Mouse (Mus musculus) heart, embryonic 11.5 days (tissue): ENCODE data around the gene Mink1. TPM values are rescaled to one million over a fixed set of nuclear protein-coding genes. Genes with fewer than 3 reads are reported as not detected.

ENCODE experiments used
- ATAC-seq: fragments of 200-750 bp; cut with Nextera tagmentation; replicated peaks from 2 replicates; pipeline ENCODE4 v1.8.0; 2017; ENCODE audit warnings: moderate library complexity; ENCODE audit not compliant: insufficient number of reproducible peaks, low FRiP score, low TSS enrichment
- H3K27ac ChIP-seq: fragments of 300-500 bp; sonication (generic); 2 replicates; pipeline ENCODE4 v1.5.1; 2014; ENCODE audit warnings: mild to moderate bottlenecking, low read depth, low read length
- H3K27me3 ChIP-seq: fragments of 300-500 bp; sonication (generic); 2 replicates; pipeline ENCODE4 v1.6.1; 2014; ENCODE audit warnings: mild to moderate bottlenecking, low read length, mixed read lengths; ENCODE audit not compliant: control insufficient read depth, insufficient read depth
- H3K36me3 ChIP-seq: fragments of 300-500 bp; sonication (generic); 2 replicates; pipeline ENCODE4 v1.6.1; 2014; ENCODE audit warnings: mild to moderate bottlenecking, low read length, moderate library complexity, mixed read lengths; ENCODE audit not compliant: control insufficient read depth, insufficient read depth
- H3K4me1 ChIP-seq: fragments of 300-500 bp; sonication (generic); 2 replicates; pipeline ENCODE4 v1.6.1; 2014; ENCODE audit warnings: low read length; ENCODE audit not compliant: control insufficient read depth, insufficient read depth
- H3K4me2 ChIP-seq: fragments of 300-500 bp; sonication (generic); 2 replicates; pipeline ENCODE4 v1.6.1; 2014; ENCODE audit warnings: mild to moderate bottlenecking, moderate library complexity
- H3K4me3 ChIP-seq: fragments of 300-500 bp; sonication (generic); 2 replicates; pipeline ENCODE4 v1.5.1; 2014; ENCODE audit warnings: low read depth, low read length
- H3K9ac ChIP-seq: fragments of 300-500 bp; sonication (generic); 2 replicates; pipeline ENCODE4 v1.6.1; 2014; ENCODE audit warnings: mild to moderate bottlenecking, low read depth, low read length, moderate library complexity
- H3K9me3 ChIP-seq: fragments of 300-500 bp; sonication (generic); replicated peaks from 2 replicates; pipeline ENCODE4 v1.6.1; 2016; ENCODE audit warnings: low read length; ENCODE audit not compliant: control insufficient read depth
- WGBS: fragments of 180-500 bp; shearing (Covaris S2); extraction: QIAGEN DNeasy Blood & Tissue Kit; methylation state at CpG from one replicate; pipeline ENCODE4 v1.1.7; 2014; ENCODE audit not compliant: insufficient replicate concordance; 5-methylcytosine and 5-hydroxymethylcytosine counted together
- polyA plus RNA-seq: library from polyadenylated mRNA; unstranded; fragments of >200 nt; fragmentation: Nextera tagmentation; extraction: Ambion mirVana; gene quantifications from 2 replicates; pipeline ENCODE4 v1.2.1, GENCODE M21; 2014

Mink1 gene
- polyA plus RNA-seq, 1 experiment from 2014 or later = 15.1 TPM

- Histone ChIP-seq H3K4me2 (no peak overlapping the region), H3K27ac (no peak overlapping the region), H3K9me3 (no peaks in the 10 kb centered on the region), H3K9ac (no peak overlapping the region), H3K4me3 (no peak overlapping the region), H3K27me3 (no peaks in the 10 kb centered on the region), H3K4me1 (peaks cover 8% of the 10 kb centered on the region; the same call in 1 of the 2 replicates), H3K36me3 (peaks cover 5% of the 10 kb centered on the region; the same call in 1 of the 2 replicates)
- 92% methylated on average over 9 of the region's 9 CpGs for WGBS
- ATAC-seq = no peak
Observed at GRCm38 (mm10) chr11:70598451-70598953, 35.8 kb downstream of the Mink1 start.

- Histone ChIP-seq H3K36me3 (peaks cover 34% of the 10 kb centered on the region), H3K27ac (no peak overlapping the region), H3K4me2 (no peak overlapping the region), H3K9me3 (no peaks in the 10 kb centered on the region), H3K4me3 (no peak overlapping the region), H3K9ac (no peak overlapping the region), H3K4me1 (no peaks in the 10 kb centered on the region), H3K27me3 (no peaks in the 10 kb centered on the region)
- no peak for ATAC-seq
- 54% methylated on average over 14 of the region's 14 CpGs for WGBS
Observed at GRCm38 (mm10) chr11:70605024-70605566, 42.4 kb downstream of the Mink1 start.

- WGBS = 69% methylated on average over 12 of the region's 12 CpGs
- no peak for ATAC-seq
- H3K4me1 ChIP-seq = no peaks in the 10 kb centered on the region
- no peaks in the 10 kb centered on the region for H3K27me3 ChIP-seq
- no peak overlapping the region for H3K27ac ChIP-seq
- H3K4me2 ChIP-seq = no peak overlapping the region
- H3K9me3 ChIP-seq = no peaks in the 10 kb centered on the region
- H3K9ac ChIP-seq = no peak overlapping the region
- peaks cover 42% of the 10 kb centered on the region for H3K36me3 ChIP-seq
- H3K4me3 ChIP-seq = no peak overlapping the region
Observed at GRCm38 (mm10) chr11:70606717-70607116, 44.0 kb downstream of the Mink1 start.

DNA sequence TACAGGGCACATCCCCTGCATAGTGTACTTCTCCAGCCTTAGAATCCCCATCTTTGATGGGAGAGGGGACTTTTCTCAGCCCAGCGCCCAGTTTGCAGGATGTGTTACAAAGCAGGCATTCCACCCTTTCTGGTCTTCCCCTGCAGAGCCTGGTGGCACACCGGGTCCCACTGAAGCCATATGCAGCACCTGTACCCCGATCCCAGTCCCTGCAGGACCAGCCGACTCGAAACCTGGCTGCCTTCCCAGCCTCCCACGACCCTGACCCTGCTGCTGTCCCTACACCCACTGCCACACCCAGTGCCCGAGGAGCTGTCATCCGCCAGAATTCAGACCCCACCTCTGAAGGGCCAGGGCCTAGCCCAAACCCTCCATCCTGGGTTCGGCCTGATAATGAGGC is 44.9 kb downstream of the Mink1 start:
- Histone ChIP-seq H3K36me3 (peaks cover 47% of the 10 kb centered on the region), H3K9me3 (no peaks in the 10 kb centered on the region), H3K4me3 (no peak overlapping the region), H3K27ac (no peak overlapping the region), H3K9ac (no peak overlapping the region), H3K4me2 (no peak overlapping the region), H3K4me1 (no peaks in the 10 kb centered on the region), H3K27me3 (no peaks in the 10 kb centered on the region)
- WGBS = 92% methylated on average over 9 of the region's 9 CpGs
- ATAC-seq = no peak

DNA sequence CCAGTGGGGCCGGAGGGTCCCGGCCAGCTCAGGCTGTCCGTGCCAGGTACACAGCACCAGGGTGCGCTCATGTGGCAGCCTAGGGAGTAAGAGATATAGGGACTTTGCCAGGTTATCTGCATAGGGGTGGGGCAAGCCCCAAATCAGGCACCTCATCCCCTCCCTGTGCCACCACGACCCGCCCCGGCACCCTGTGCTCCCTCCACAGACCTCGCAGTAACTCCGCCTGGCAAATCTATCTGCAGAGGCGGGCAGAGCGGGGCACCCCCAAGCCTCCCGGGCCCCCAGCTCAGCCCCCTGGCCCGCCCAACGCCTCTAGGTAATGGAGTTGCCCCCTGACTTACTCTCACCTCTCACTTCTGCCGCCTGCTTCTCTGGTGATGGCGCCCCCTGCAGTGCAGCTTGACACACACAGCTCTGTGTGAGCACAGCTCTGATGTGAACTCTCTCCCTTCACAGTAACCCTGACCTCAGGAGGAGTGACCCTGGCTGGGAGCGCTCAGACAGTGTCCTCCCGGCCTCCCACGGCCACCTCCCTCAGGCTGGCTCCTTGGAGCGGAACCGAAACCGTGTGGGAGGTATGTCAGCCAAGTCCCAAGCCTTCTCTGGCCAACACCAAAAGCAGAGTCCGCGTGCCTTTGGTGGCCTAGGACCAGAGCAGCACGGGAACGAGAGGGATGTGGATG is 45.8 kb downstream of the Mink1 start:
- Histone ChIP-seq H3K4me2 (no peak overlapping the region), H3K4me1 (no peaks in the 10 kb centered on the region), H3K9ac (no peak overlapping the region), H3K27ac (no peak overlapping the region), H3K9me3 (no peaks in the 10 kb centered on the region), H3K4me3 (no peak overlapping the region), H3K27me3 (no peaks in the 10 kb centered on the region), H3K36me3 (peaks cover 54% of the 10 kb centered on the region)
- WGBS = 85% methylated on average over 26 of the region's 26 CpGs
- no peak for ATAC-seq

GRCm38 (mm10) chr11:70610752-70611151 is 48.1 kb downstream of the Mink1 start:
- Histone ChIP-seq H3K27me3 (peaks cover 1% of the 10 kb centered on the region), H3K4me1 (peaks cover 11% of the 10 kb centered on the region), H3K9me3 (no peaks in the 10 kb centered on the region), H3K4me2 (no peak overlapping the region), H3K27ac (no peak overlapping the region), H3K36me3 (peaks cover 49% of the 10 kb centered on the region), H3K4me3 (no peak overlapping the region), H3K9ac (no peak overlapping the region)
- no peak for ATAC-seq
- 85% methylated on average over 4 of the region's 4 CpGs for WGBS

GRCm38 (mm10) chr11:70612505-70612904 is 49.8 kb downstream of the Mink1 start:
- peaks cover 36% of the 10 kb centered on the region for H3K36me3 ChIP-seq
- no peak for ATAC-seq
- 68% methylated on average over 7 of the region's 7 CpGs for WGBS

DNA sequence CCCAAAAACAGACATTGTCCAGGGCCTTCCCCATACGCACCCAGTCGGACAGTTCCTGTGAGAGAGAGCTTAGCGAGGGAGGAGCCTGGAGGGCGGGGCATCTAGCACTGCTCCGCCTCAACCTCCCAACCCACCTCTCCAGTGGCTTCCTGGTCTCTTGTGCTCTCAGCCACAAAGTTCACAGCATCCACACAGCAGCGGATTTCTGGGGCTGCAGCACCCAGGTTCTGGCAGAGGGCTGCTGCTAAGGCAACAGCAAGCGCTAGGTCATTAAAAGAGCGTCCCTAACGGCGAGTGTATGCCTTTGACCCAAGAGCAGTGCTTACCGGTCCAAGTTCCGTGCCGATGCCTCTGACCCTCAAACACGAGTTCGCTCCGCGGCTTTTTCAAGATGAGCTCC is 52.4 kb downstream of the Mink1 start:
- ATAC-seq = peak; percentile 70; the same call in 1 of the 2 replicates
- Histone ChIP-seq H3K27ac (peak overlapping the region; percentile 3; the same call in 1 of the 2 replicates), H3K9ac (peak overlapping the region; percentile 69), H3K9me3 (no peaks in the 10 kb centered on the region), H3K4me1 (peaks cover 11% of the 10 kb centered on the region), H3K36me3 (peaks cover 19% of the 10 kb centered on the region), H3K4me2 (peak overlapping the region; percentile 95), H3K4me3 (peak overlapping the region; percentile 45), H3K27me3 (peaks cover 8% of the 10 kb centered on the region)
- 3% methylated on average over 17 of the region's 17 CpGs for WGBS

More at GRCm38 (mm10) chr11:70612505-70612904, 49.8 kb downstream of the Mink1 start:
- Histone ChIP-seq H3K27me3 (peaks cover 8% of the 10 kb centered on the region), H3K9ac (no peak overlapping the region), H3K4me2 (no peak overlapping the region), H3K9me3 (no peaks in the 10 kb centered on the region), H3K4me3 (no peak overlapping the region), H3K4me1 (peaks cover 11% of the 10 kb centered on the region), H3K27ac (no peak overlapping the region)
